Mouse (Mus musculus) forelimb bud, embryonic 11.5 days (tissue): ENCODE results near the gene Hand2.

ENCODE experiments used
- DNase-seq: peaks from one replicate; pipeline ENCODE4 v3.0.0-alpha.2; 2012; ENCODE audit warnings: low read depth, low spot score

Gene Hand2

DNA sequence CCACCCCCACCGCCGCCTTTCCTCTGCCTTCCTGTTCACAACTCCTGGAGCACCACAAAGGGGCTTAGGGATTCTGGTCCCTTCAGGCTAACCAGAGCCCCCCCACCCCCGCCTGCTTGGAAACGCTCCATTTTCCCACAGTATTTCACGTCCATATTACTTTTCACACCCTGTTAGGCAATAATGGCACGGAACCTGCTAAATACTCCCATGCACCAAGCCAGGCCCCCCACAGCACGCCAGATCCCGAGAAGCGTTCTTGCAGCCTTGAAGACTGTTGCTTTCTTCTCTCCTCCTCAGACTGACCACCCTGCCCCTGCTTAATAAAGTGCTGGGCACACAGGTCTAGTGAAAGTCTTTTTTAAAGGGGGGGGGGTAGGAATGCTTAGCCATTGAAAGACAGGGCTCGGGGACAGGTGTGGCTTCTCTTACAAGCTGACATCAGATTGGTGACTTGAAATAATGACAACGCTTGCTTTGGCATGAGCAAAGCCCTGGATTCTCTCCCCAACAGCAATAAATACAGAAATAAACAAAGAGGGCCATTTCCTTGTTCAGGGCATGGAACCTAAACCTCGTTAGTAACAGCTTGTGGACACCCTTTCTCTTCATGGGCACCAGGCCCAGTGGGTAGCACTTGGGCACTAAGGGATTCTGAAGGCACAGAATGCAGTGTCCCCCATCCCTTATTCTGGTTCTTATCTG is 21.8 kb downstream of the Hand2 start:
- no peak for DNase-seq

GRCm38 (mm10) chr8:57343731-57344315 is 23.0 kb downstream of the Hand2 start:
- no peak for DNase-seq

DNA sequence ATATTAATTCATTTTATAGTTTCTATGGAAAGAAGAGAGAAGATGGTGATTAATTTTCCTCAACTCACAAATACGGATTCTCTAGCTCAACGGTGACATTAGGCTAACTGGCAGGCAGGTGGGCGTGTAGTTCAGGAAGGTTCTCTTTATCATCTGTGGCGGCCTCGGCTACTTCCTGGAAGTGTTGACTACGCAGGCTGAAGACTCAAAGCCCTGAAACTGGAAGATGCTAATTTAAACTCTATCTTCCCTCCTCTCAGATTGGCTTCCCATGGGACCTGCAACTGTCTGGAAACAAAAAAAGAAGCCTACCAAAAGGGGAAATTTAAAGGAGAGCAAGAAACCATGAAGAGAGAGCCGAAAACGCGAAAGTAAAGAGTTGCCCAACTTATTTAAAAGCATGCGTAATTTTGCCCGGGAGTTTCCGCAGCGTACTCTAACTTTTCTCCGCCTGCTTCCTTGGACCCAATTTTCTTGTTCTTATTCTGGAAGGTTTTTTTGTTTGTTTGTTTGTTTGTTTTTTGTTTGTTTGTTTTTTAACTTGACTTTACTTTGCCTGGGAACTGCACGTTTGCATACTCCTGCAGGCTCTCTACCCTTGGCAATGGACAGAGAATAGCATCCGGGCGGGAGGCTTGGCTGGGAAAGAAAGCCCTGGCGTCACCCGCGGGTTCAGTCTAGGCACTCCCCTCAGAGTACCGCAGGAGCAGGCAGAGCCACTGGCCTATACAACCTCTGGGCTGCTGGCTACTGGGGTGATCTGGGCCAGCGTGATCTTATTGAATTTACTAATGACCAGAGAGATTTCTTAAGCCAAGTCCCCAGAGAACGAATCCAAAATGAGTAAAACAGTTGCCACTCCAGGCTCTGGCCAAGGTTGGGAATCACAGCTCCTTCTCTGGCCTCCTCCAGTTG is 24.4 kb downstream of the Hand2 start:
- no peak for DNase-seq

GRCm38 (mm10) chr8:57346371-57346770 is 25.6 kb downstream of the Hand2 start:
- DNase-seq: no peak

- DNase-seq: no peak
Observed at GRCm38 (mm10) chr8:57347141-57347540, 26.4 kb downstream of the Hand2 start.

GRCm38 (mm10) chr8:57348251-57348650 is 27.5 kb downstream of the Hand2 start:
- no peak for DNase-seq

DNA sequence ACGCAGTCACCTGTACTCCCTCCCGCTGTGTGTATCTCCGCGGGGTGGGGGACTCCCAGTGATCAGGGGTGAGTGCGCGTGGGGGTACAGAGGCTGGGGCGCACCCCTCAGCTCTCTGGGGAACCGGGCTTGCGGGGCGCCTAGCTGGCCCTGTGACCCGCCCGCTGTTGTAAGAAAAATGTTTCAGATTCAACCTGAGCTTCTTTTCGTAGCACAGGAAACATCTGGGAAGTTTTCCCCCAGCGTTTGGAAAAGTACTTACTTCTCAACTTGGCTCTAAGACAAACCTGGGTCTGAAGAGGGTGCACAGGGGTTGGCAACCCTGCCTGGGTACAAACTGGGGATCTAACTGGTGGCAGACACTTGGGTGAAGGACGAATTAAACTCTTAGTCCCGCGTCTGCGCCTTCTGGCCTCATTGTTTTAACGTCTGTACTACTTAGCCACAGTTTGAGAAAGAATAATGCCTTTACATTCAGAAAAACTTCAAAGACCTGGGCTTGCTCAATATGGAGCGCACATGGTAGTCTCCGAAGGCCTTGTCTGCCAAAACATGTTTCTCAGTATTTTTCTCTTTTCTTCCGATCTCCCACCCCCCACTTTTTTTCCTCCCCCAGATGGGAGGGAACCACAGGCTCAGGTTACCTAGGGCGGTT is 28.2 kb downstream of the Hand2 start:
- DNase-seq: no peak

DNA sequence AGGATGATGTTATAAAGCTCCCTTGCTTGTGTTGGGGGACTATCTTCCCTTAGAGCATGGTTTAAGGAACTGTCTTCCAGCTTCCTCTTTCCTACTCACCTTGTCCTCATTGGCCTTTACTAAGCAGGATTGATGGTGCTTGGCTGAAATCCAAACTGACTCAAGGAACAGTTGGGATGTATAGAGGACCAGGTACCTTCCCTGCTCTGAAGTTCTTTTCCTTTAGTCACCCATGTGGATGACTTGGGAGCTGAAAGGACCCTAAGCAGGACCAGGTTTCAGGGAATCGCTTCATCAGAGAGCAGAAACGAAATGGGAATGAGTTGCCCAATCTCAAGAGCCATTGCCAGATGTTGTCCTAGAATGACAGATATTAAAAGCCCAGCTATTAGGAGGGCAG is 31.1 kb downstream of the Hand2 start:
- DNase-seq: no peak

GRCm38 (mm10) chr8:57353346-57354305 is 32.8 kb downstream of the Hand2 start:
- DNase-seq: peak; percentile 79

- no peak for DNase-seq
Observed at GRCm38 (mm10) chr8:57354876-57355275, 34.1 kb downstream of the Hand2 start.

- DNase-seq: no peak
Observed at GRCm38 (mm10) chr8:57356529-57357325, 35.9 kb downstream of the Hand2 start.

DNA sequence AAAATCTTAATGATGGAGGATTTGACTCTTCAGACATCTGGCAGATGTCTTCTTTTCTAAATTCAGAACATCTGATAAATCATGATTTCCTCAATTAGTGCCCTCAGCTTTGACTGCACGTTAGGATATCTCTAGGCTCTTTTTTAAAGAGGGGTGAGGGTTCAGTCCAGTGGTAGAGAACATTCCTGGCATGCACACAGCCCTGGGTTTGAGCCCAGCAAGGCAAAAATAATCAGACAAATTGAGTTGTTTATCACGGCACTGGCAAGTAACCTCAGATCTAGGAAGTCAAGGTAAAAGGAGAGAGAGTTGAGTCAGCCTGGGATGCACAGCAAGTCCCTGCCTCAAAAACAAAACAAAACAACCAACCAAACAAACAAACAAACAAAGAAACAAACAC is 39.7 kb downstream of the Hand2 start:
- DNase-seq: no peak

GRCm38 (mm10) chr8:57361003-57361805 is 40.4 kb downstream of the Hand2 start:
- no peak for DNase-seq

DNA sequence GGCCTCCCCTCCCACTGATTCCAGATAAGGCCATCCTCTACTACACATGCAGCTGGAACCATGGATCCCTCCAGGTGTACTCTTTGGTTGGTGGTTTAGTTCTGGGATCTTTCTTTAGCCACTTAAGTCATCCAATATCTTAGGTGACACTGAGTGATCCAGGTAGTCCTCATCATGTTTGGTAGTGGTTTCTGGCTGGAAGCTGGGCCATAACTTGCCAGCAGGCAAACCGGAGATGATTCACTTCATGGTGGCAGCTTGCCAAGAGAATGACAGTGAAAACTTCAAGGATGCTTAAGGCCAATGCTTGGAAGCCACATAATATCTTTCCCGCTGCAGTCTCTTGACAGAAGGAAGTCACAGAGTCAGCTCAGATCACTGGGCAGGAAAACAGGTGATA is 42.1 kb downstream of the Hand2 start:
- no peak for DNase-seq

DNA sequence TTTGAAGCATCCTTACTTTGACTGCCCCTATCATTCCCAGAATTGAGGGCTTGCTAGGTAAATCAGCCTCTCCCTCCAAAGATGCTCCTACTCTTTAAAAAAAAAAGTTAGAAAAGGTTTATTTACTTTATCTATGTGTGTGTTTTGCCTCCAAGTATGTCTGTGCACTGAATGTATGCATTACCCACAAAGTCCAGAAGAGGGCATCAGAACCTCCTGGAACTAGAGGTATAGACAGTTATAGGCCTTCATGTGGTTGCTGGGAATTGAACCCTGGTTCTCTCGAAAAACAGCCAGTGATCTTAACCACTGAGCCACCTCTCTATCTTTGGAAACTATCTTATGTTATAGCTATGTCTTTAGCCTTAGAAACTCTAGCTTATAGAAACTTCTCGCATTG is 53.3 kb downstream of the Hand2 start:
- no peak for DNase-seq
